Mouse (Mus musculus): ENCODE measurements around the gene Cyp17a1. TPM values are rescaled to one million over a fixed set of nuclear protein-coding genes. Genes with fewer than 3 reads are reported as not detected.

Cyp17a1 gene
- total RNA-seq (2017): 0.23 TPM in 1 of 2 replicates, not detected in the other

DNA sequence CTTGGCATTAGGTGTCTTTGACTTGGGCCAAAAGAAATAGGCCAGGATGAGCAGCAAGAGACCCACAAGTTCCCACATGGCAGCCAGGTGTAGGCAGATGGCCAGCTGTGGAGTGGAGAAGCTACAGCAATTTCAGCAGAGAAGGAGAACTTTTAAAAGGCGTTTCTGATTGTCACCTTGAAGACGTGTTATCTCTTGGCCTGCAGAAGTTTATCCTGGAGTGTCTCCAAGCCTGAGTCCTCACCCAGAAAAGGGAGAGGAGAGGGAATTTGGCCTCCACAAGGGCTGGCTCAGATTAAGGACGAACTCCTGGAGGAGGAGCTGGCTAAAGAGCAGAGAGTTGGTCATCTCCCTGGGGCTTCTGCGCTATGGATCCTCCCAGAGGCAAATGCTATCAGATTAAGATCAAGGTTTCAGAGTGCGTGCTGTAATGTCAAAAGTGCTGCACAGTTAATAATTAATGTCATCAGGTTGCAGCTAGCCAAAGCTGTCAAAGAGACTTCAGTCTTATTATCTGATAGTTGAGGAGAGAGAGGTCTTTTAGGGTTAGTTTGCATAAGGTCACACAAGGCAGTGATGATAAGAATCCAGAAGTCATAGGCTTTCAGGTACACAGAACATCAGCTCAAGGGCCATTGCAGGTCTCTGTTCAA is at the start of gene Cyp17a1:
Cyp17a1 (minus strand) TSS at position 407 of the 653 bp plus-strand sequence.
- no peak for ATAC-seq (ENCODE audit: extremely low read depth, insufficient number of reproducible peaks, low FRiP score, poor library complexity, severe bottlenecking)

DNA sequence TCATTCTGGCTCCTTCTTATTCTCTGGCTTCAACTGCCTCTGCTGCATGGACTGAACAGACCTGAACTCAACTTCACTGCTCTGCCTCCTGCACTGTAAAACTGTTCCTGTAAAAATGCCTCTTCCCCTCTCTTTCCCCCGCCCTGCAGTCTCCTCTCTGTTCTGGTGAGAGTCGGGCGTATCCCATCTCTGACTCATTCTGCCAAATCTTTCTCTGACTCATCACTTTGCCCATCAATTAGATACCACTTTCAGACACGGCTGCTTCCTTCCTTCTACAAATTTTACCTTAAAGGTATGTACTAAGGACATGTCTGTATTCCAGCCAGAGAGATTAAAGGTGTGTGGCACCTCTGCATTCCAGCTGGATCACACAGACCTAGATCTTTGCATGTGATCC is 45.2 kb upstream of the Cyp17a1 start:
- ATAC-seq (ENCODE audit: extremely low read depth, insufficient number of reproducible peaks, low FRiP score, poor library complexity, severe bottlenecking): no peak

- no peak for ATAC-seq (ENCODE audit: extremely low read depth, insufficient number of reproducible peaks, low FRiP score, poor library complexity, severe bottlenecking)
These were observed 42.0 kb upstream of the Cyp17a1 start for GRCm38 (mm10) chr19:46715016-46715415.

GRCm38 (mm10) chr19:46714234-46714633 is 41.3 kb upstream of the Cyp17a1 start:
- no peak for ATAC-seq (ENCODE audit: extremely low read depth, insufficient number of reproducible peaks, low FRiP score, poor library complexity, severe bottlenecking)

- ATAC-seq (ENCODE audit: extremely low read depth, insufficient number of reproducible peaks, low FRiP score, poor library complexity, severe bottlenecking): no peak
These were observed 37.6 kb upstream of the Cyp17a1 start for GRCm38 (mm10) chr19:46710614-46711013.

DNA sequence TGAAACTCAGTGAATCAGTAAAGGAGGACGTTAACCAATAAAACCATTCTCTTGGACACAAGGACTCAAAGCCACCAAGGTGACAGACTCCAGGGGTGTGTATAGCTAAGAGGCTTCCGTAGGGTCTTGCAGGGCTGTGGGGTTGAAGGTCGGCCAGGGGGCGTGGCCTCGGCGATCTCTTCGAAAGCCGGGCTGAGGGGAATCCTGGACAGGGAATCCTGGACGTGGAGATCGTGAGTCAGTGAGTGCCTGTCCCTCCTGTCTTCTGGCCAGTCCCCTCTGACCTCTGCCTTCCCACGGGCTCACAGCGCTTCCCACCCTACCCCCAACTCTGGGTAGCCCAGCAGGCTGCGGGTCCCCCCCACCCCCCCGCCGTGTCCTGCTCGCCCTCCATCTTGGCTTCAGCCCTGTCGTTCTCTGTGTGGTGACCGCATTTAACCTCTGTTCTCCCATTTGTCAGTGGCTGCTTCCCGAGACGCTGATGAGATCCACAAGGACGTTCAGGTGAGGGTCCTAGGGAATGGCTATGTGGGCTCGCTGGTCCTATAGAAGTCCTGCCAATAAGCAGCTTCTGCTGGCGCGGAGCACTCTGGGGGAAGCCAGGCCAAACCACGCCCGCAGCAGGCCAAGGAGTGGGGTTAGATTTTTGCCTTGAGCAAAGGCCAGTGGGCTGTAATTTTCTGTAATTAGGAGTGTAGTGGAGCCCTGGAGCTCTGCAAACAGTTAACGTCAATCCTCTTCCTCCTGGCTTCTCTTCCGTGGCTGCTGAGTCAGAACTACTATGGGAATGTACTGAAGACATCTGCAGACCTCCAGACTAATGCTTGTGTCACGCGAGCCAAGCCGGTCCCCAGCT is 34.6 kb upstream of the Cyp17a1 start, which contains the start of gene As3mt:
As3mt (plus strand) TSS at position 163 of the 856 bp plus-strand sequence.
- peak; percentile 19; the same call in 1 of the 2 replicates for ATAC-seq (ENCODE audit: extremely low read depth, insufficient number of reproducible peaks, low FRiP score, poor library complexity, severe bottlenecking)

- no peak for ATAC-seq (ENCODE audit: extremely low read depth, insufficient number of reproducible peaks, low FRiP score, poor library complexity, severe bottlenecking)
These were observed 33.7 kb upstream of the Cyp17a1 start for GRCm38 (mm10) chr19:46706540-46707295.

GRCm38 (mm10) chr19:46705779-46706495 is 33.0 kb upstream of the Cyp17a1 start:
- ATAC-seq (ENCODE audit: extremely low read depth, insufficient number of reproducible peaks, low FRiP score, poor library complexity, severe bottlenecking): 0 out of 2 replicates have a peak, but pooled peaks have one; percentile 21

DNA sequence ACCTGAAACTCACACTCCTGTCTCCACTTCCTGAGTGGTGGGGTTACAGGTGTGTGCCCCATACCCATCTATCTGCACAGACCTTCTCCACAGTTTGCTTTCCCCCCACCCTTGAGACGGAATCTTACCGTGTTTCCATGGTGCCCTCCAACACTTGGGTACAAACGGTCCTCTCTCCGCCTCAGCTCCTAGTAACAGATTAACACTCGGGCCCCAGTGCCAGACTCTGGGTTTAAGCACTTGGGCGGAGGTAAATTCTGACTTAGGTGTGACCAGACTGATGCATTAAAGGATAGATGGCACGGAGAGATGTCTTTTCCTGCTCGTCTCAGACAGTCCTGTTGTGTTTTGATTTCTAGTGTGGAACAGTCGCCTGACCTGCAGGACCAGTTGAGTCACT is 28.2 kb upstream of the Cyp17a1 start:
- ATAC-seq (ENCODE audit: extremely low read depth, insufficient number of reproducible peaks, low FRiP score, poor library complexity, severe bottlenecking): no peak

- peak; percentile 62 for ATAC-seq (ENCODE audit: extremely low read depth, insufficient number of reproducible peaks, low FRiP score, poor library complexity, severe bottlenecking)
These were observed 26.1 kb upstream of the Cyp17a1 start for GRCm38 (mm10) chr19:46699011-46699481.

DNA sequence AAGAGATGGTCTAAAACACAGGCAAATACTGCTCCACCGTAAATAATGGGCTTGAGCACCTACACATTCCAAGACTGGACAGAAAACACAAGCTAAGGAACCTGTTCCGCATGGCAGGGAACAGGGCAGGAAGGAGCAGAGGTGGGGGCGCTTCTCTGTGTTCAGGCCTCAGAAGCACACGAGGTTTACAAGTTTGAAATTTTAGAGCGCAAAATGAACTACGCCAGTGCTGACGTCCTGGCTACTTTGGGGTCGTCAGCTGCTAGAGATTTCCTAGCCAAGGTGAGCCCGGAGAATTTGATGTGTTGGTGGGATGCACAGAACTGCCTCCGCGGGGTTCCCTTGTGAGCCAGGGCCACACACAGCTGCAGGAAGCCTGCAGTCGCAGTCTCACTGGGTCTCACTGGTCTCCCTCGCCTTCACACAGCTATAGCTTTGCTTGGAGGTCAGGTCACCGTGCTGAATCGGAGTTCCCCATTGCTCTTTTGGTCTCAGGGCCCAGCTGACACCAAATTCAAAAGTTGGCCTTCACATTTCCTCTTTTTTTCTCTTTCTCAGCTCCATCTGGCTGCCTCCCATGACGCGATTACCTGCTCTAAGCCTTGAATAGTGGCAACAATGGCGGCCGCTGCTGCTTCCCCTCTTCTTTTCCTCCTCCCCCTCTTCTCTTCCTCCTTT is 25.0 kb upstream of the Cyp17a1 start:
- ATAC-seq (ENCODE audit: extremely low read depth, insufficient number of reproducible peaks, low FRiP score, poor library complexity, severe bottlenecking): peak; percentile 66

DNA sequence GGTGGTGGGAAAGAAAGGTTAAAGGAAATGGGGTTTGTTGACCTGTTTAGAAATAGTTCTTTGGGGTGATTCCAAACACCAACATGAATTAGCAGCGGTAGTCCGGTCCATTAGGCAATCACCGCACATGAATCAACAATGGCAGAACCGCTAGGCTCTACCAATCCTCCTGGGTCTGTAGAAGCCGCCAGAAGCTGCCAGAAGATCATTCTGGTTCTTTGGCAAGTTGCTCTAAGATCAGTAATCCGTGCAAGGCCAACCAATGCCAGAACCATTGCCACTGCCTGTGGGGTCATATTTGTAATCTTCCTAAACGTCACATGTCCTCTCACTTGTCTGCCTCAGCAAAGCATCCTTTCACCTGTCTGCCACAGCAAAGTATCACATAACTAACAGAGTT is 24.0 kb upstream of the Cyp17a1 start:
- no peak for ATAC-seq (ENCODE audit: extremely low read depth, insufficient number of reproducible peaks, low FRiP score, poor library complexity, severe bottlenecking)

- ATAC-seq (ENCODE audit: extremely low read depth, insufficient number of reproducible peaks, low FRiP score, poor library complexity, severe bottlenecking): no peak
These were observed 23.5 kb upstream of the Cyp17a1 start for GRCm38 (mm10) chr19:46696482-46696881.

DNA sequence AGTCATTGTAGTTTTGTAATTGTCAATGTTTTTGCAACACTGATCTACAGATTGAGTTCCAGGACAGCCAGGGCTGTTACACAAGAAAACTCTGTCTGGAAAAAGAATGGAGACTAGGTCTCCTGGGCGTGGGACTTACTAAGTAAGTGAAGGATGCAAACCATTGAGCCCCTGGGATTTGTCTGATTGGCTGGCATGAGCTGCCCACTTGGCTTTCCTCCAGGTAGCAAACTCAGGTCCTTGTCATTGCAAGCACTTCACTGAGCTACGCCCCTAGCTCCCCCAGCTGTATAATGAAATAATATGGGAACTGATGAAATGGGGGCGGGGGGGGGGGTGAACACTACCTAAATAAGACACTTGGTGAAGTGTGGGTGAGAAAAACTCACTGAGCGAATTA is 20.2 kb upstream of the Cyp17a1 start:
- ATAC-seq (ENCODE audit: extremely low read depth, insufficient number of reproducible peaks, low FRiP score, poor library complexity, severe bottlenecking): no peak

- no peak for ATAC-seq (ENCODE audit: extremely low read depth, insufficient number of reproducible peaks, low FRiP score, poor library complexity, severe bottlenecking)
These were observed 18.1 kb upstream of the Cyp17a1 start for GRCm38 (mm10) chr19:46691078-46691477.

GRCm38 (mm10) chr19:46690387-46690786 is 17.4 kb upstream of the Cyp17a1 start:
- no peak for ATAC-seq (ENCODE audit: extremely low read depth, insufficient number of reproducible peaks, low FRiP score, poor library complexity, severe bottlenecking)

- ATAC-seq (ENCODE audit: extremely low read depth, insufficient number of reproducible peaks, low FRiP score, poor library complexity, severe bottlenecking): peak; percentile 92
These were observed 16.7 kb upstream of the Cyp17a1 start, which contains the start of gene Borcs7 for GRCm38 (mm10) chr19:46689460-46690372. Gene Borcs7, plus strand, starts transcription at chr19:46689906.

Data from neutrophil, adult 5-6 weeks (primary cell).